Mouse (Mus musculus) cerebellum, adult 2 months (tissue): ENCODE measurements around the gene Trim43b. TPM values are rescaled to one million over a fixed set of nuclear protein-coding genes. Genes with fewer than 3 reads are reported as not detected.
"Not testable (repeated sequence)": the region's sequence is repeated elsewhere in the genome, so short reads cannot be mapped to it uniquely, and the experiment has no call there.

ENCODE experiments used
- DNase-seq, 2 experiments: peaks; one replicate each; pipeline ENCODE4 v3.0.0; 2021
- H3K27ac ChIP-seq: fragments of 200-500 bp; 2 replicates; pipeline ENCODE4 v1.5.1; 2012; ENCODE audit warnings: low read length, control low read depth, inconsistent platforms; ENCODE audit not compliant: insufficient read depth
- H3K27me3 ChIP-seq: fragments of 200-500 bp; 2 replicates; pipeline ENCODE4 v1.6.1; 2012; ENCODE audit warnings: inconsistent platforms, mild to moderate bottlenecking, low read length, moderate library complexity; ENCODE audit not compliant: control insufficient read depth, insufficient read depth
- H3K4me1 ChIP-seq: fragments of 200-500 bp; 2 replicates; pipeline ENCODE4 v1.6.1; 2011; ENCODE audit warnings: low read length; ENCODE audit not compliant: control insufficient read depth, insufficient read depth
- H3K4me3 ChIP-seq: fragments of 200-500 bp; replicated peaks from 2 replicates; pipeline ENCODE3; 2011; ENCODE audit warnings: mild to moderate bottlenecking, low read depth, low read length, control low read depth; ENCODE audit not compliant: insufficient read depth
- WGBS: fragments of 180-500 bp; shearing (Covaris S2); methylation state at CpG from one replicate; pipeline ENCODE4 v1.1.7; 2018; 5-methylcytosine and 5-hydroxymethylcytosine counted together
- polyA plus RNA-seq: library from polyadenylated mRNA; depleted of rRNA; stranded (reverse); fragments of >200 nt; gene quantifications from 2 replicates; pipeline ENCODE4 v1.2.3, GENCODE M21; 2012; rRNA removed

Gene Trim43b
- not detected in 2 replicates for polyA plus RNA-seq

DNA sequence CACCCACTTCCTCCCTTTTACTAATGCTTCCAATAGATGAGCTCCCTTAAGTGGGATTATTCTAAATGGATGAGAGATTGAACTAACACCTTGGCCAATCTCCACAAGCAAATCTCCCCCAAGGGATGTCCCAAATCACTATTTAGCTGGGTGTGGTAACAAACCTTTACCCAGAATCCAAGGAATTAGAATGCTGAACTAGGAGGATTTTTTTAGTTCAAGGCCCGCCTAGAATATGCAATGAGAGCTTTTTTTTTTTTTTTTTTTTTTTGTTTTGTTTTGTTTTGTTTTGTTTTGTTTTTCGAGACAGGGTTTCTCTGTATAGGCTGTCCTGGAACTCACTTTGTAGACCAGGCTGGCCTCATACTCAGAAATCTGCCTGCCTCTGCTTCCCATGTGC is at the start of gene Trim43b:
TSS of gene Trim43b (minus strand) at position 101 of the 400 bp plus-strand sequence.
- H3K4me3 ChIP-seq, H3K27ac ChIP-seq, DNase-seq, H3K27me3 ChIP-seq, H3K4me1 ChIP-seq: not testable (repeated sequence)
- WGBS, result 94% methylated on average over 2 of the region's 2 CpGs

DNA sequence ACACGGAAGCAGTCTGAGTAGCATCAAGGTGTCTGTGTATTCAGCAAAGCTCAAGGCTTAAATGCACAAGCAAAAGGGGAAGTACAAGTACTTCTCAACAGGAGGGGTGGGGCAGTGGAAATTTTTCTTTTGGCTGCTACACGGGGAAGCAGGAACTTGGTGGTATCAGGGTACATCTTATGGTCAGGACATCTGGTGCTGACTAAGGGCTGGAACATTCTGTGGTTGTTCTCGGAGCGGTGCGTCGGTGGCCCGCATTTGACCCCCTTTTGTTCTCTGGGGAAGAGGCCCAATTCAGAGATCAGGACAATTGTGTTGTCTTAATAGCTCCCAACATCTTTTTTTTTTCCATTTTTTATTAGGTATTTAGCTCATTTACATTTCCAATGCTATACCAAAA is 11.9 kb upstream of the Trim43b start:
- not testable (repeated sequence) for H3K4me3 ChIP-seq, DNase-seq
- 89% methylated on average over 7 of the region's 7 CpGs for WGBS

GRCm38 (mm10) chr9:89086746-89087145 is 5.9 kb downstream of the Trim43b start:
- DNase-seq, H3K27ac ChIP-seq, H3K27me3 ChIP-seq, H3K4me3 ChIP-seq, H3K4me1 ChIP-seq: not testable (repeated sequence)
- 94% methylated on average over 13 of the region's 13 CpGs for WGBS

More for the DNA sequence above, 11.9 kb upstream of the Trim43b start:
- not testable (repeated sequence) for H3K4me1 ChIP-seq, H3K27ac ChIP-seq, H3K27me3 ChIP-seq

DNA sequence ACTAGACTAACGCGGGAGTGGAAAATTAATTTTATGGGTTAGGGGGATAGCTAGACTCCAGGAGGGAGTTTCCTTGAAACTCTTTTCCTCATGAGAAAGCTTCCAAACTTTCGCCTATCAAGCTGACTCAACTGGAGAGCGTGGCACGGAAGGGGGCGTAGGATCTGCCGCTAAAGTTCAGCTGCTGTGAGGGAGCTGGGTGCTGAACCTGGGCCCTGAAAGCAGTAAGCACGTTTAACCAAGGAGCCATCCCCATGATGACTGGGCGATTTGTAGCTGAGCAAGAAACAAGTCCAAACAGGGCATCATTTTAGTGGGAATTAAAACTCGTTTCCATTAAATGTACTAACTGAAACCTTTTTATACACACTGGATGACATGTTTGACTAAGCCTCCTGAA is 13.0 kb downstream of the Trim43b start:
- DNase-seq, H3K4me3 ChIP-seq, H3K27ac ChIP-seq, H3K4me1 ChIP-seq, H3K27me3 ChIP-seq: not testable (repeated sequence)
- WGBS, result 91% methylated on average over 10 of the region's 10 CpGs

GRCm38 (mm10) chr9:89076508-89076907 is 16.1 kb downstream of the Trim43b start:
- not testable (repeated sequence) for H3K27ac ChIP-seq, H3K4me3 ChIP-seq, H3K4me1 ChIP-seq, DNase-seq, H3K27me3 ChIP-seq
- 94% methylated on average over 2 of the region's 5 CpGs for WGBS

GRCm38 (mm10) chr9:89067143-89067501 is 25.5 kb downstream of the Trim43b start:
- H3K27me3 ChIP-seq, H3K27ac ChIP-seq, H3K4me1 ChIP-seq: not testable (repeated sequence)

DNA sequence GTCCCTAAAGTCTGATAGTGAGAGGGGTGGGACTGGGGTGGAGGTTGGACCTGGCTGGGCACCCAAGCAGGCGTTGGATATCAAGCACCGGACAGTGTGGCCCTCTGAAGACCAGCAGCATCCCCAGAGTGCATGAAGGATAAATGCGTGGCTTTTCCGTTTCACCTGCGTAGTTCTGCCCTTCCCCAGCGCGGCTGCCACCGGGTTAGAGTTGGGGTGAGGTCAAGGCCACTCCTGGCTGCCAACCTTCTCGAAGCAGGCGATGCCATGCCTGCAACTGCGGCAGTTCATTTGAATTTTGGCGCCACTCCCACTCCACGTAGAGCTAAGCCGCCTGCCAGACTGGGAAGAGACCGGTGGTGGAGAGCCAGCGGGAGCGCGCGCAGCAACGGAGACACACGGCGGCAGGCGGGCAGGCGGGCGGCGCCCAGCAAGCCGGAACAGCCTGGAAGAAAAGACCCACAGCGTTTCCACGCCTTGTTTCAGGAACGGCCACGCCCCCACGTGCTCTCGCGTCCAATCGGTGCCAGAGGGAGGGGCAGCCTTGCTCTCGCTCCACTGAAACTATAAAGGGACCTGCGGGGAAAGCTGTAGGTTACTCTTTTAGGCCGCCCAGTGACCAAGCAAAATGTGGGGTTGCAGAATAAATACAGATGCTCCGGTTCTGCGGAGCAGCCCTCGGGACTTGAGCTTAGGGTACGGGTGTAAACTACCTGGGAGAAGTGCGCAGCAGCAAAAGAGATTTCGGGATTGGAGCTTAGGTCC is 26.1 kb downstream of the Trim43b start:
- 68% methylated on average over 44 of the region's 44 CpGs for WGBS
- not testable (repeated sequence) for H3K4me1 ChIP-seq, H3K27ac ChIP-seq, H3K27me3 ChIP-seq, H3K4me3 ChIP-seq
- DNase-seq, result peak; percentile 79 to 80

More at GRCm38 (mm10) chr9:89067143-89067501, 25.5 kb downstream of the Trim43b start:
- not testable (repeated sequence) for DNase-seq, H3K4me3 ChIP-seq
- 88% methylated on average over 4 of the region's 6 CpGs for WGBS

Other genes with a start within 250 kb of the Trim43b start
- gene Bcl2a1a, start 135.9 kb downstream of the Trim43b start, polyA plus RNA-seq, result 0.16 and 0.40 TPM in 2 replicates
- 0.69 and 0.87 TPM in 2 replicates for gene Bcl2a1b, start 106.4 kb upstream of the Trim43b start, polyA plus RNA-seq
- not detected in 2 replicates for gene Gm29094, start 106.5 kb upstream of the Trim43b start, polyA plus RNA-seq
- gene Mthfs, start 117.8 kb upstream of the Trim43b start, polyA plus RNA-seq, result 13.6 and 16.3 TPM in 2 replicates